Mouse (Mus musculus) limb, embryonic 11.5 days (tissue): ENCODE measurements at regions not wholly inside any gene's neighbourhood (a gene's known extent, or its start where the extent isn't known, plus 50 kb on each side); places are given as distances from the start of the nearest gene placed in this dataset.
"Not testable (repeated sequence)": the region's sequence is repeated elsewhere in the genome, so short reads cannot be mapped to it uniquely, and the experiment has no call there.

Experiments used
- ATAC-seq: fragments of 200-750 bp; cut with Nextera tagmentation; 2 replicates; pipeline ENCODE4 v1.8.0; 2017; ENCODE audit warnings: low read depth; ENCODE audit not compliant: insufficient number of reproducible peaks, low FRiP score, low TSS enrichment
- DNase-seq: peaks from one replicate; pipeline ENCODE4 v3.0.0-alpha.2; 2015; ENCODE audit warnings: low spot score
- H3K27ac ChIP-seq: fragments of 300-500 bp; sonication (generic); replicated peaks from 2 replicates; pipeline ENCODE4 v1.5.1; 2014; ENCODE audit warnings: low read depth, mild to moderate bottlenecking, low read length
- H3K27me3 ChIP-seq: fragments of 300-500 bp; sonication (generic); 2 replicates; pipeline ENCODE4 v1.6.1; 2014; ENCODE audit warnings: mild to moderate bottlenecking, low read length, mixed read lengths; ENCODE audit not compliant: control insufficient read depth, insufficient read depth
- H3K36me3 ChIP-seq: fragments of 300-500 bp; sonication (generic); 2 replicates; pipeline ENCODE4 v1.6.1; 2014; ENCODE audit warnings: mild to moderate bottlenecking, low read length, moderate library complexity, mixed read lengths; ENCODE audit not compliant: control insufficient read depth, insufficient read depth
- H3K4me1 ChIP-seq: fragments of 300-500 bp; sonication (generic); 2 replicates; pipeline ENCODE4 v1.6.1; 2014; ENCODE audit warnings: low read length, mixed read lengths; ENCODE audit not compliant: control insufficient read depth, insufficient read depth
- H3K4me2 ChIP-seq: fragments of 300-500 bp; sonication (generic); 2 replicates; pipeline ENCODE4 v1.6.1; 2014; ENCODE audit warnings: low read depth, mild to moderate bottlenecking, moderate library complexity; ENCODE audit not compliant: severe bottlenecking
- H3K4me3 ChIP-seq: fragments of 300-500 bp; sonication (generic); 2 replicates; pipeline ENCODE4 v1.5.1; 2014; ENCODE audit warnings: low read depth, low read length
- H3K9ac ChIP-seq: fragments of 300-500 bp; sonication (generic); 2 replicates; pipeline ENCODE4 v1.6.1; 2014; ENCODE audit warnings: mild to moderate bottlenecking, low read length
- H3K9me3 ChIP-seq: fragments of 300-500 bp; sonication (generic); 2 replicates; pipeline ENCODE4 v1.6.1; 2016; ENCODE audit warnings: low read length; ENCODE audit not compliant: control insufficient read depth
- WGBS: fragments of 180-500 bp; shearing (Covaris S2); extraction: QIAGEN DNeasy Blood & Tissue Kit; methylation state at CpG from one replicate; pipeline ENCODE4 v1.1.7; 2014; 5-methylcytosine and 5-hydroxymethylcytosine counted together

DNA sequence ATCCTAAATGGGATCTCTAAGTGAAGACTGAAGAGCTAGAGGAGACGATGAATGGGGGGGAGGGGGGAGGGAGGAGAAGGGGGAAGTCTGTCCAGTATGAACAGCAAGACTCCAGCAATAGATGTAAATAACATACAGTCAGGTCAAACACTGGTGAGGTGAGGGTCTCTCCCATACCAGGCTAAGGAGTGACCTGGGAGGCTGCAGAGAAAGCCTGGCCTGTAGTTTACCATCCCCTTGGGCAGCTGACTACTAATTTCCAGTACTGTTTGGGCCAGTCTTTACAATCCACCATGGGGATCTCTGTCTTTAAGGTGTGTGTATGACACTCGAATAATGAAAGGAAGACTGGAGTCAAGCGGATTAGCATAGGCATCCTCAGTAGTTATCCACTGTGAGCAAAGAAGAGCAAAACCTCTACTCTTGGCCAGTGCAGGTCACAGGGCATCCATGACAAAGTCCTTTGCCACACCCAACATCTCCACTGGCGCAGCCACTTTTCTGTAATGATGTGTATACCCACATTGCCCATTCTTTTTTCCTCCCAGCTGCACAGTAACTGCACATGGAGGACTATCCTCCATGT is 128.3 kb upstream of the Tbl1xr1 start:
- no peak for ATAC-seq

DNA sequence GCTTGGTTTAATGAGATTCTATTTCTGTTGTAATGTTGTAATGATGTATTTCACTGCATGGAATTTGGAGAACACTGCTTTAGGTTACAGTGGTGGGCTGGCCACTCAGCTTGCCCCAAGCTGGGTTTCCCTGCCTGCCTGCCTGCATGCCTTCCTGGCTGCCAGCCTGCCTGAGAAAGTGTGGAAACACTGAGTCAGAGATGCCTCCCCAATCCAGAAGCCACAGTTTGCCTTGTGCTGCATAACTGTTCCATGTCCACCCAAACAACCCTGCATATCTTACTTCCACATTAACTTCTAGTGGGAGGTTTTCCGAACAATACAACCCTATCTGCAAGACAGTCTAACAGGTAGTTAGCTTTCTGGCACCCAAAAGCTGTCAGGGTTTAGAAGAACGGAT is 127.0 kb upstream of the Tbl1xr1 start:
- Histone ChIP-seq H3K36me3 (no peaks in the 10 kb centered on the region), H3K4me1 (0 out of 2 replicates have a peak, but pooled peaks cover 2% of the 10 kb centered on the region), H3K9me3 (no peaks in the 10 kb centered on the region), H3K27me3 (no peaks in the 10 kb centered on the region), H3K4me2 (no peak overlapping the region), H3K4me3 (no peak overlapping the region), H3K9ac (no peak overlapping the region), H3K27ac (no peak overlapping the region)
- DNase-seq = no peak
- no peak for ATAC-seq
- WGBS = 81% methylated on average over 2 of the region's 2 CpGs

More for the DNA sequence above, 128.3 kb upstream of the Tbl1xr1 start:
- Histone ChIP-seq H3K36me3 (no peaks in the 10 kb centered on the region), H3K4me3 (no peak overlapping the region), H3K27ac (no peak overlapping the region), H3K4me1 (0 out of 2 replicates have a peak, but pooled peaks cover 2% of the 10 kb centered on the region), H3K9ac (no peak overlapping the region), H3K9me3 (no peaks in the 10 kb centered on the region), H3K27me3 (no peaks in the 10 kb centered on the region), H3K4me2 (no peak overlapping the region)
- DNase-seq = no peak
- 73% methylated on average over 4 of the region's 4 CpGs for whole genome bisulfite sequencing

DNA sequence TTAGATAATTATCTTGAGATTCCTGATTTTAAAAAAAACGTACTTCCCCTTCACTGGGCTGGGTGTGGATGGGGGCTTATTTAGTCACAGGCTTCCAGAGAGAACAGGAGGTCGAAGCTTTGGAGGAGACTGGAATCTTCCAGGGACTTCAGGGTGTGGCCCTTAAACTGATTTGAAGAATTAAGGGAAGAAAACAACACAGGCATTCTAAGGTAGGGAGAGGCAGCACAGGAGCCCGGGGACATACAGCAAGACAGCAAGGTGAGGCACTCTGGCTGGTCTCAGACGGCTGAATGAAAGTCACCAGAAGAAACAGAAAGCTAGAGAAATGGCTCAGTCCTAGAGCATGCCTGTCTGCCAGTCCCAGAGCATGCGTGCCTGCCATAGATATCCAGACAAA is 125.9 kb upstream of the Tbl1xr1 start:
- H3K36me3 ChIP-seq = no peaks in the 10 kb centered on the region
- no peak for DNase-seq
- H3K27ac ChIP-seq = no peak overlapping the region

DNA sequence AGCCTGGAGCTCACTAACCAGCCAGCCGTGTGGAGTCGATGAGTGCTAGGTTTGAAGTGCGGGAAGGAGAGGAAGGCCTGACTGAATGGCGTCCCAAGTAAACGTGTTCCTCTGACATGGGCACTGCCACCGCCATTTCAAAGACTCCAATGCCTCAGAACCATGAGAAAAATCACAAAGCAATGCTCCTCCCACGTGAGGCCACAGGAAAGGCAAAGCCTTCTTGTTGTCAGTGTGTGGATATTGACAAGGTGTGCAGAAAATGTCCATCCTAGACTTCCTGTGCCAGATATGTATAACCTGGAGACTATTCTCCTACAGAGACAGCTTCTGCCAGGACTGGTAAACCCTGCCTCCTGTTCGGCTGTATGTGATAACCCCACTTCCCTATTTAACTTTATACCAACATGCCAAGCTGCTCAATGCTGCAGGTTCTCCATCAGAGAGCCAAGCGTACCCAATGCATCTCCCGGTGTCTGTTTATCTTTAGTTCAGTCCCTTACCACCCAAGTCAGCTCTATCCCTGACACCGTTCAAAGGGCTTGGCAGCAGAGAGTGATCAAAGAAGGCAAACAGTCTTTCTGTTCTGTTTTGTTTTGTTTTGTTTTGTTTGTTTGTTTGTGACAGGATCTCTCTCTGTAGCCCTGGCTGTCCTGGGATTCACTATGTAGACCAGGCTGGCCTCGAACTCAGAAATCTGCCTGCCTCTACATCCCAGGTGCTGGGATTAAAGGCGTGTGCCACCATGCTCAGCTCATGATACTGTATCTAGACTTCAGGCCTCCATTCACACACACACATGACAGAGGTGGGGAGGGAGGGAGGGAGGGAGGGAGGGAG is 124.8 kb upstream of the Tbl1xr1 start:
- H3K27ac ChIP-seq = no peak overlapping the region
- 0 out of 2 replicates have a peak, but pooled peaks cover 2% of the 10 kb centered on the region for H3K4me1 ChIP-seq
- H3K27me3 ChIP-seq = no peaks in the 10 kb centered on the region
- H3K4me3 ChIP-seq = no peak overlapping the region
- ATAC-seq = no peak
- WGBS = 81% methylated on average over 13 of the region's 13 CpGs
- no peak overlapping the region for H3K9ac ChIP-seq
- no peak overlapping the region for H3K4me2 ChIP-seq
- H3K9me3 ChIP-seq = no peaks in the 10 kb centered on the region
- DNase-seq = no peak
- no peaks in the 10 kb centered on the region for H3K36me3 ChIP-seq

More for the DNA sequence above, 125.9 kb upstream of the Tbl1xr1 start:
- Histone ChIP-seq H3K9me3 (no peaks in the 10 kb centered on the region), H3K4me2 (no peak overlapping the region), H3K27me3 (no peaks in the 10 kb centered on the region), H3K4me1 (0 out of 2 replicates have a peak, but pooled peaks cover 2% of the 10 kb centered on the region), H3K4me3 (no peak overlapping the region), H3K9ac (no peak overlapping the region)
- 74% methylated on average over 5 of the region's 5 CpGs for WGBS
- no peak for ATAC-seq

DNA sequence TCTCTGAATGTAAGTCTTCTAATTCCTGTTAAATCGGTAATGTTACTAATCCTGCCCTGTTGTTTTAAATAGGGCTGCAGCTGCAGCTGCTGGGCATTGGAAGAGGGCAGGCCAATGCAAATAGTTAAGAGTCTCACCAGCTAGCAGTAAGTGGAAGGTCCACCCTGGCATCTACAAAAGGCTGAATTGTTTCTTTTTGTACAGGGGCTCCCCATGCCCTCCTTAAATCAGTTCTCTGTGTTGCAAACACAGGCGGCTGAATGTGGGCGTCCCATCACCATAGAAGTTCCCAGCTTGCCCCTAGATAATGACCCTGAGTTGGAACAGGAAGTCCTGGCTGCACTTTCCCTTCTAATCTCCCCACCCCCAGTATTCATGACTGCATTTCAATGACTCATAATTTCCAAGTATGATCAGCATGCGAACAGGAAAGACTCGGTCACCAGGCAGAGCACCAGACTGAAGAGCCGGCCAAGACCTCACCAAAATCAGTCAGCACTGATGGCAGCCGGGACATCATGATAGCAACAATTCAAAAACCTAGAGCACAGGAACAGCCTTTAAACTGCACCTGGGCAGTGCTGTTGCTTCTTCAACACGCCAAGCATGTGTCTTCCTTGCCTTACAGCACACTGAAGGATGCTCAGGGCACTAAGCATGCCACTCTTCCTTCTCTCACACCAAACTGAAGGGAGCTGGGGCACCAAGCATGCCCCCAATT is 123.6 kb upstream of the Tbl1xr1 start:
- no peak for DNase-seq
- Histone ChIP-seq H3K27ac (no peak overlapping the region), H3K4me1 (0 out of 2 replicates have a peak, but pooled peaks cover under 1% of the 10 kb centered on the region), H3K27me3 (no peaks in the 10 kb centered on the region), H3K4me2 (no peak overlapping the region), H3K9me3 (no peaks in the 10 kb centered on the region), H3K9ac (no peak overlapping the region), H3K36me3 (no peaks in the 10 kb centered on the region), H3K4me3 (no peak overlapping the region)
- no peak for ATAC-seq
- 72% methylated on average over 8 of the region's 8 CpGs for WGBS

DNA sequence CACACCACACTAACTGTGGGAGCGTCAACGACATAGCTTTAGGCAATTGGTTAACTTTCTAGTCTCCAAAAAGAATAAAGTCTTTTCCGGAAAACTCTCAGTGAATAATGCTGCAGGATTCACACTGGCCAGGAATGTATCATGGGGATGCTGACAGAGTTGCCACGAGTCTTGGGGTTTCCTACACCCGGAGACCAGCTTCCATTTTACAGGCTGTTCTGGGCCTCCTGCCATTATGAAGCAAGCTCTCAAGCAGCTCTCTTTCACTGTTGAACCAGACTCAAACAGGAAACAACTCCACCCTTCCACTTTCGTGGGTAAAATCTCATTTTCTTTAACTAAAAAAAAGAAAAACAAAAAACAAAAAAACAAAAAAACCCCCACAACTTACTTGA is 123.0 kb upstream of the Tbl1xr1 start:
- Histone ChIP-seq H3K36me3 (no peaks in the 10 kb centered on the region), H3K27ac (no peak overlapping the region), H3K4me1 (no peaks in the 10 kb centered on the region), H3K27me3 (no peaks in the 10 kb centered on the region), H3K9ac (no peak overlapping the region), H3K4me2 (no peak overlapping the region), H3K4me3 (no peak overlapping the region), H3K9me3 (no peaks in the 10 kb centered on the region)
- DNase-seq = no peak
- 88% methylated on average over 6 of the region's 6 CpGs for WGBS
- ATAC-seq = no peak

DNA sequence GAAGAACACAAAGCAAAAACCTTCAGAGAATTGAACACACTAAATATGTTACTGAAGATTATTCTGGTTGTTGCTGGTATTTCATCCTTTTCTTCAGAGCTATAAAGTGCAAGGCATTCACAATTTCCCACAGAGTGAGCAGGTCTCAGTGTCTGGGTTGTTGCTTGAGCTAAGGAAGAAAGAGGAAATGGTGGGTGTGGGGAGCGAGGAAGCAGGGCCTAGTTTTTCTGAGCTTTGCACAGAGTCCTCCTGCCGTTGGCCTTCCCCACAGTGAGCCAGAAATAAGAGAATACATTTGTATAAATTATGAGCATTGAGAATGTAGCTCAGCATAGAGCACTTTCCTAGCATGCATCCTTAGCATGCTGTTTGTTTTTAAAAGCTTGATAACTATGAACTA is 120.8 kb upstream of the Tbl1xr1 start:
- ATAC-seq = no peak
- H3K4me3 ChIP-seq = no peak overlapping the region
- no peaks in the 10 kb centered on the region for H3K4me1 ChIP-seq

DNA sequence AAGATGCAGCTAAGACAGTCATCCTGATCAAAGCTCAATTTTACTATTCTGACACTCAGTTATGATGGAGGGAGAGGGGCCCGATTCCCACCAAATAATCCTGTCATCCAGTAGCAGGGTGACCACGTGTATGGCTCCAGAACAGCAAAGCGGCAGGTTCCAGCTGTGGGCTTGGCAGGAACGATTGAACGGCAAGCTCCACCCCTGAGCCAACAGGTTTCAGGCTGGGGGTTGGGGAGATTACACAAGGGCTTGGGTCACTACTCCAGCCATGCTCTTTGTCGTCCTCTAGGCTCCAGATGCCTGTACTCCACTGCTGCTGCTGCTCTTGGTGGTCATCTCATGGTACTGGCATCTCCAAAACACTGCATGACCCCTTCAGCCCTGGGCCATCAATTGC is 119.3 kb upstream of the Tbl1xr1 start:
- not testable (repeated sequence) for H3K9me3 ChIP-seq, DNase-seq, H3K27me3 ChIP-seq, H3K36me3 ChIP-seq, ATAC-seq, H3K4me1 ChIP-seq, H3K4me3 ChIP-seq, H3K27ac ChIP-seq, H3K4me2 ChIP-seq, H3K9ac ChIP-seq
- 49% methylated on average over 6 of the region's 6 CpGs for WGBS

More for the DNA sequence above, 120.8 kb upstream of the Tbl1xr1 start:
- no peak overlapping the region for H3K27ac ChIP-seq
- no peaks in the 10 kb centered on the region for H3K36me3 ChIP-seq
- no peaks in the 10 kb centered on the region for H3K27me3 ChIP-seq
- no peak overlapping the region for H3K4me2 ChIP-seq
- no peak overlapping the region for H3K9ac ChIP-seq
- H3K9me3 ChIP-seq = no peaks in the 10 kb centered on the region
- no peak for DNase-seq
- WGBS = 58% methylated on average over 2 of the region's 2 CpGs
